Mouse (Mus musculus) hindbrain, embryonic 11.5 days (tissue): Measurements from ENCODE around the gene Faxc. TPM values are rescaled to one million over a fixed set of nuclear protein-coding genes. Genes with fewer than 3 reads are reported as not detected.
A peak's percentile ranks its signal among the peaks of the same experiment; 100 is the strongest.

ENCODE experiments used
- ATAC-seq: fragments of 200-750 bp; cut with Nextera tagmentation; 2 replicates; pipeline ENCODE4 v1.8.0; 2017; ENCODE audit warnings: mild to moderate bottlenecking, moderate TSS enrichment, moderate library complexity; ENCODE audit not compliant: low FRiP score
- DNase-seq: peaks from one replicate; pipeline ENCODE4 v3.0.0-alpha.2; 2015; ENCODE audit warnings: low spot score
- H3K27ac ChIP-seq: fragments of 300-500 bp; sonication (generic); 2 replicates; pipeline ENCODE4 v1.5.1; 2014; ENCODE audit warnings: mild to moderate bottlenecking, low read depth, low read length
- H3K27me3 ChIP-seq: fragments of 300-500 bp; sonication (generic); 2 replicates; pipeline ENCODE4 v1.6.1; 2014; ENCODE audit warnings: mild to moderate bottlenecking, low read length, moderate library complexity, mixed read lengths; ENCODE audit not compliant: control insufficient read depth, insufficient read depth
- H3K36me3 ChIP-seq: fragments of 300-500 bp; sonication (generic); 2 replicates; pipeline ENCODE4 v1.6.1; 2014; ENCODE audit warnings: mild to moderate bottlenecking, low read length, moderate library complexity, mixed read lengths; ENCODE audit not compliant: control insufficient read depth, insufficient read depth
- H3K4me1 ChIP-seq: fragments of 300-500 bp; sonication (generic); replicated peaks from 2 replicates; pipeline ENCODE4 v1.6.1; 2014; ENCODE audit warnings: low read length, mixed read lengths; ENCODE audit not compliant: control insufficient read depth, insufficient read depth
- H3K4me2 ChIP-seq: fragments of 300-500 bp; sonication (generic); replicated peaks from 2 replicates; pipeline ENCODE4 v1.6.1; 2014; ENCODE audit warnings: mild to moderate bottlenecking, low read depth, low read length
- H3K4me3 ChIP-seq: fragments of 300-500 bp; sonication (generic); 2 replicates; pipeline ENCODE4 v1.5.1; 2014; ENCODE audit warnings: low read depth, low read length
- H3K9ac ChIP-seq: fragments of 300-500 bp; sonication (generic); 2 replicates; pipeline ENCODE4 v1.6.1; 2014; ENCODE audit warnings: low read depth, low read length
- H3K9me3 ChIP-seq: fragments of 300-500 bp; sonication (generic); 2 replicates; pipeline ENCODE4 v1.6.1; 2016; ENCODE audit warnings: low read length; ENCODE audit not compliant: control insufficient read depth
- WGBS: fragments of 180-500 bp; shearing (Covaris S2); extraction: QIAGEN DNeasy Blood & Tissue Kit; methylation state at CpG from one replicate; pipeline ENCODE4 v1.1.7; 2014; 5-methylcytosine and 5-hydroxymethylcytosine counted together
- polyA plus RNA-seq: library from polyadenylated mRNA; unstranded; fragments of >200 nt; fragmentation: Nextera tagmentation; extraction: Ambion mirVana; gene quantifications from 2 replicates; pipeline ENCODE4 v1.2.1, GENCODE M21; 2014

Gene Faxc
- polyA plus RNA-seq = 19.0 and 24.8 TPM in 2 replicates

GRCm38 (mm10) chr4:21930971-21931771 is at the start of gene Faxc:
Gene Faxc (plus strand): TSS chr4:21931329.
- H3K27me3 ChIP-seq = no peaks in the 10 kb centered on the region
- H3K4me1 ChIP-seq = no peaks in the 10 kb centered on the region; the same call in 1 of the 2 replicates
- peak within 1 kb of the TSS; percentile 75 for H3K4me2 ChIP-seq
- no peaks in the 10 kb centered on the region for H3K9me3 ChIP-seq
- peak within 1 kb of the TSS; percentile 94 for H3K9ac ChIP-seq
- WGBS = under 1% methylated on average over 83 of the region's 83 CpGs
- H3K4me3 ChIP-seq = peak within 1 kb of the TSS; percentile 68
- DNase-seq = peak; percentile 81
- H3K36me3 ChIP-seq = no peaks in the 10 kb centered on the region
- peak; percentile 94 for ATAC-seq
- H3K27ac ChIP-seq = peak within 1 kb of the TSS; percentile 85

GRCm38 (mm10) chr4:21882806-21883205 is 48.3 kb upstream of the Faxc start:
- WGBS = 94% methylated on average over 6 of the region's 6 CpGs
- no peak for DNase-seq

GRCm38 (mm10) chr4:21885831-21886230 is 45.3 kb upstream of the Faxc start:
- no peak overlapping the region for H3K4me3 ChIP-seq
- ATAC-seq (no peak), DNase-seq (no peak)
- no peaks in the 10 kb centered on the region for H3K36me3 ChIP-seq
- WGBS = 89% methylated on average over 8 of the region's 8 CpGs
- H3K9me3 ChIP-seq = no peaks in the 10 kb centered on the region
- no peak overlapping the region for H3K9ac ChIP-seq
- H3K27ac ChIP-seq = no peak overlapping the region
- no peaks in the 10 kb centered on the region for H3K4me1 ChIP-seq
- no peak overlapping the region for H3K4me2 ChIP-seq
- no peaks in the 10 kb centered on the region for H3K27me3 ChIP-seq

More at GRCm38 (mm10) chr4:21882806-21883205, 48.3 kb upstream of the Faxc start:
- no peak overlapping the region for H3K27ac ChIP-seq
- ATAC-seq = no peak
- H3K27me3 ChIP-seq = no peaks in the 10 kb centered on the region
- no peak overlapping the region for H3K4me2 ChIP-seq
- H3K4me3 ChIP-seq = no peak overlapping the region
- H3K9me3 ChIP-seq = no peaks in the 10 kb centered on the region
- no peaks in the 10 kb centered on the region for H3K36me3 ChIP-seq
- H3K4me1 ChIP-seq = no peaks in the 10 kb centered on the region
- H3K9ac ChIP-seq = no peak overlapping the region

- ATAC-seq (peak; percentile 62), DNase-seq (peak; percentile 33)
- Histone ChIP-seq H3K9ac (peak overlapping the region; percentile 94), H3K4me2 (peak overlapping the region; percentile 75), H3K36me3 (no peaks in the 10 kb centered on the region), H3K27ac (peak overlapping the region; percentile 85), H3K9me3 (no peaks in the 10 kb centered on the region), H3K4me1 (no peaks in the 10 kb centered on the region; the same call in 1 of the 2 replicates), H3K27me3 (no peaks in the 10 kb centered on the region), H3K4me3 (peak overlapping the region; percentile 68)
- 16% methylated on average over 23 of the region's 23 CpGs for WGBS
These were observed 872 bp downstream of the Faxc start for GRCm38 (mm10) chr4:21931772-21932630.

GRCm38 (mm10) chr4:21935378-21935777 is 4.2 kb downstream of the Faxc start:
- H3K9ac ChIP-seq = no peak overlapping the region
- H3K36me3 ChIP-seq = no peaks in the 10 kb centered on the region
- ATAC-seq (no peak), DNase-seq (no peak)
- no peaks in the 10 kb centered on the region for H3K27me3 ChIP-seq
- no peak overlapping the region for H3K4me2 ChIP-seq
- no peaks in the 10 kb centered on the region for H3K9me3 ChIP-seq
- WGBS = 90% methylated on average over 2 of the region's 2 CpGs
- H3K4me1 ChIP-seq = no peaks in the 10 kb centered on the region; the same call in 1 of the 2 replicates
- no peak overlapping the region for H3K4me3 ChIP-seq
- H3K27ac ChIP-seq = no peak overlapping the region

GRCm38 (mm10) chr4:21936424-21936823 is 5.3 kb downstream of the Faxc start:
- ATAC-seq = no peak
- 94% methylated on average over 9 of the region's 9 CpGs for WGBS

GRCm38 (mm10) chr4:21937890-21938289 is 6.8 kb downstream of the Faxc start:
- DNase-seq (no peak), ATAC-seq (no peak)
- no peaks in the 10 kb centered on the region for H3K36me3 ChIP-seq
- H3K4me2 ChIP-seq = no peak overlapping the region
- H3K4me3 ChIP-seq = no peak overlapping the region
- WGBS = 92% methylated on average over 8 of the region's 8 CpGs
- H3K27me3 ChIP-seq = no peaks in the 10 kb centered on the region
- H3K27ac ChIP-seq = no peak overlapping the region
- H3K9me3 ChIP-seq = no peaks in the 10 kb centered on the region
- H3K9ac ChIP-seq = no peak overlapping the region
- H3K4me1 ChIP-seq = no peaks in the 10 kb centered on the region

More at GRCm38 (mm10) chr4:21936424-21936823, 5.3 kb downstream of the Faxc start:
- Histone ChIP-seq H3K4me1 (no peaks in the 10 kb centered on the region; the same call in 1 of the 2 replicates), H3K4me2 (no peak overlapping the region), H3K27ac (no peak overlapping the region), H3K9me3 (no peaks in the 10 kb centered on the region), H3K27me3 (no peaks in the 10 kb centered on the region), H3K36me3 (no peaks in the 10 kb centered on the region), H3K9ac (no peak overlapping the region), H3K4me3 (no peak overlapping the region)
- DNase-seq = no peak

- ATAC-seq = no peak
- Histone ChIP-seq H3K36me3 (no peaks in the 10 kb centered on the region), H3K9ac (no peak overlapping the region), H3K27me3 (no peaks in the 10 kb centered on the region), H3K4me1 (no peaks in the 10 kb centered on the region), H3K4me2 (no peak overlapping the region), H3K27ac (no peak overlapping the region), H3K4me3 (no peak overlapping the region), H3K9me3 (no peaks in the 10 kb centered on the region)
- 92% methylated on average over 3 of the region's 3 CpGs for WGBS
- DNase-seq = no peak
These were observed 13.5 kb downstream of the Faxc start for GRCm38 (mm10) chr4:21944672-21945071.
